Mouse (Mus musculus) CD4-positive, CD25-positive, alpha-beta regulatory T cell, adult 4 months (primary cell): ENCODE measurements around the gene L3mbtl1. TPM values are rescaled to one million over a fixed set of nuclear protein-coding genes. Genes with fewer than 3 reads are reported as not detected.

ENCODE experiments used
- ATAC-seq: one replicate; pipeline ENCODE4 v1.8.0; 2017
- polyA plus RNA-seq, 2 experiments: library from polyadenylated mRNA; unstranded; fragments of 100-300 nt; shearing (Covaris generic); gene quantifications; one replicate each; pipeline ENCODE4 v1.2.1; 2017

The L3mbtl1 gene
- polyA plus RNA-seq, 2 experiments from 2014 or later = 0.15 TPM; not detected in 1

- no peak for ATAC-seq
These were observed 3.7 kb downstream of the L3mbtl1 start for GRCm38 (mm10) chr2:162946964-162947363.

- no peak for ATAC-seq
These were observed 4.5 kb downstream of the L3mbtl1 start for GRCm38 (mm10) chr2:162947736-162948135.

DNA sequence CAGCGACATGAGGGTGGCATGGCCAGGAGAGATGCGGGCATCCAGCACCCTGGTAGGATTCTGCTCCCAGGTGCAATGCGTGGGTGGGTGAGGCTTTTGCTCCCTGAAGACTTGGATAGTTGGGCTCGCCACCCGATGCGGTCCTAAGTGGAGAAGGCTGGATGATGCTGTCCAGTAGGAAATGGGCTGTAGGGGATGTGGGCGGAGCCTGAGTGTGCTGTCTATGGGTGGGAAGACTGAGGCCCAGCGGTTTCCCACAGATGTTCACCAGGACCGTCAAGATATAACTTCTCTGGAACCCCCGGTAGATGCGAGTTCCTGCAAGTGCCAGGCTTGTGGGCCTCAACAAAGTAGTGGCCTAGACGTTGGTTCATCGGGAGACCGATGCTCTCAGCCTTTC is 4.9 kb downstream of the L3mbtl1 start:
- no peak for ATAC-seq

- ATAC-seq = no peak
These were observed 7.5 kb downstream of the L3mbtl1 start for GRCm38 (mm10) chr2:162950776-162951175.

DNA sequence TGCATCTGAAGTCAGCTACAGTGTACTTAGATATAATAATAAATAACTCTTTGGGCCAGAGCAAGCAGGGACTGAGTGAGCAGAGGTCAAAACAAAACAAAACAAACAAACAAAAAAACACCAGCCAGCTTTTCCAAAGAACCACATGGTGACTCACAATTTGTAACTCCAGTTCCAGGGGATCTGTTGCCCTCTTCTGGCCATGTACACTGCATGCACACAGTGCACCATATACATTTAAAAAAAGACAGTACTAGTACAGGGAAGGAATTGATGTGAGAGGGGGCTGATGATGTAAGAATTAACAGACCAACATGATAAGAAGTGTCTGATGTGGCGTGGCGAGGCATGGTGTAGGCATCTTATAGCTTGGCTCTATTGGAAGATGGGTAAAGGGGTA is 13.6 kb downstream of the L3mbtl1 start:
- no peak for ATAC-seq

DNA sequence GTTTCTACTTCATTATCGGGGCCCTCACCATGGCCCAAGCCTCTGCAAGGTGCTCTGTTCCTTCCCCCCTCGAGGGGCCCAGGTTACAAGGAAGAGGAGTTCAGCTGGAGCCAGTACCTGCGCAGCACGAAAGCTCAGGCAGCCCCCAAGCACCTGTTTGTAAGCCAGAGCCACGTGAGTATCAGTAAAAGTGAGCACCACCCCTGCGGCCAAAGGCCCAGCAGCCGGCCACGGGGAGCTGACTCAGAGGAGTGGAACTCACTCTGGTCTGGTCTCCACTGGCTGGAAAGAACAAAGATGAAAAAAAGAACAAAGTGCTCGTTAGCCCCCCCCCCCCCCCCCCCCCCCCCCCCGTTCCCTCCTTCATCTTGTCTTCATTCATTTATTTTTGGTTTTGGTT is 18.0 kb downstream of the L3mbtl1 start:
- no peak for ATAC-seq

DNA sequence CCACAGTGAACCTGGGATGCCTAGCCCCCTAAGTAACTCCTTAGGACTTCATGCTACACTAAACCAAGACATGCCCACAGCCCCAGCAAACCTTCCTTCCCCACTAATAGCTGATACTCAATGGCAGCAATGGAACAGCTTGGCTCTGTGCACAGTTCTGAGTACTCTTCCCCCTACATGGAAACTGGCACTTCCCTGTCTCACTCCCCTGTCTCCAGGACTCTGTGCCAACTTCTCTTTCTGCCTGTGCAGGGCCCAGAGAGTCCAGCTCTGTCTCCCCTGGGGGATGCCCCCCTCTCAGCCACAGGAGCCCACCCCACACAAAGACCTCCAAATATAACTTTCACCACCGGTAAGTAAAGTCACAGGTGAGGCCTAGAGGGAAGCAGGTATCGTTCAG is 23.5 kb downstream of the L3mbtl1 start:
- ATAC-seq = no peak

GRCm38 (mm10) chr2:162968357-162968756 is 25.1 kb downstream of the L3mbtl1 start:
- no peak for ATAC-seq

GRCm38 (mm10) chr2:162969101-162969500 is 25.8 kb downstream of the L3mbtl1 start:
- no peak for ATAC-seq

GRCm38 (mm10) chr2:162970896-162971295 is 27.6 kb downstream of the L3mbtl1 start:
- ATAC-seq = no peak

DNA sequence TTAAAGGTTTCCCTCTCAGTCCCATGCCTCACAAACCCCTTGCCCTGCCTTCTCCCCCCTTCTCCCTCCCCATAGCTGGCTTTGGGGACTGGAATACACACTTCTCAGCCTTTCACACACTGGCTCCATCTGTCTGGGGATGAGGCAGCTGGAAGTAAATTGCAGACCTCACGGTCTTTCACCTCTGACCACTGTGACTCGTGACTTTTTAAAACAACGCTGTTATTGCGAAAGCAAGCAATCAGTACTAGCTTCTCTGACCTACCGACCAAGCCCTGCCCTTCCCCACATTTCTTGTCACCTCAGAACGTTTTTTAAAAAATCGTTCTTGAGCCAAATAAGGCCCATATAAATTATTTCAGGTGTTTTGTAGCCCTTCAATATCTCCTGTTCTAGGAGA is 29.5 kb downstream of the L3mbtl1 start:
- ATAC-seq = no peak

GRCm38 (mm10) chr2:162973206-162973605 is 29.9 kb downstream of the L3mbtl1 start:
- ATAC-seq = no peak

DNA sequence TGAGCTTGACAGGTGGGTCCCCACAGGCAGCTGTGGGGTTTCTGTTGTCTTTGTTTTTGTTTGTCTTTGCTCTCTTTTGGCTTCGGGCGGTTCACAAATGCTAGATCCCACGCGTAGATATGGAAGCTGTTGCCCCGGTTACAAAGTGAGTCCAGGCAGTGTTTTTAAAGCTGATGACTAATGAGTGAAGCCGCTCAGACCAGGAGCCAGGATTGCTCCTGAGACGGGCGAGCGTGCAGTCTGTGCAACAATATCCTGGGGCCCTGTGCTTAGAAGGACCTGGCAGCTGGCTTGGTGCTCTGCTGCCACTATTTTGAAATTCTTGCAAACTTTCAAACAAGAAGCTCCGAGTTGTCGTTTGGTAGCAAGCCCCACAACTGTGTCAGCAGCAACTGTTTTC is 30.4 kb downstream of the L3mbtl1 start:
- ATAC-seq = no peak

GRCm38 (mm10) chr2:162975157-162975775 is 32.0 kb downstream of the L3mbtl1 start:
- ATAC-seq = no peak

DNA sequence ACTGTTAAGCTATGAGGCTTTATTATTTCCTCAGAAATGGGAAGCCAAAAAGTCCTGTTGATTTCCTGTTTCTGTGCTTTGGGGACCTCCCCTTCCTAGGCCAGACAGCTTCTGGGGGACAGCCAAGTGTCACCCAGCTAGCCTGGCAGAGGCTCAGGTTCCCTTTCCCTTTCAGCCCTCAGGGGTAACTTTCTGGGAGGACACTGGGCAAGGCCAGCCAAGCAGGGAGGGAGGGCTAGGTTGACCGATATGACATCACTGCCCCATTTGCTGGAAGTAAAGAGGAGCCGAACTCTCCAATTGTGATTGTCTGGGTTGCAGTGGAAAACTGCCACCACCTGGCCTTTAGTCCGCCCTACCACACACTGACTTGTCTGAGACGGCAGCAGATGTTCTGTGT is 32.7 kb downstream of the L3mbtl1 start:
- no peak for ATAC-seq

GRCm38 (mm10) chr2:162984381-162984780 is 41.1 kb downstream of the L3mbtl1 start:
- ATAC-seq = no peak

DNA sequence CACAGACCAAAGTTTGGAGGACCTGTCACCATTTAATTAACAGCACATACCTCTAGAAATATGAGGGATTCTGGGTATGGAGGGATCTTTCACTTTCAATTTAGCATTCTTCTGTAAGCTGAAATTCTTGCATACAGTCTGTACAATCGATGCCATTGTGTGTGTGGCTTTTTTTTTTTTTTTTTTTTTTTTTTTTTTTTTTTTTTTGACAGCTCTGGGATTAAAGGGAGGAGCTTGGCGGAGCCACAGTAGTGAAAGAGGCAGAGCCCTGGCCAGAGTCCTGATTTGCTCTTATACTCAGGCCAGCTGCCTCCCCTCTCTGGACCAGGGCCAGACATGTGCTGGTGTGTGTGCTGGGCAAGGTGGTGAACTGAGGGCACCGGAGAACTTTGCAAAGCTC is 42.7 kb downstream of the L3mbtl1 start:
- no peak for ATAC-seq

- no peak for ATAC-seq
These were observed 43.5 kb downstream of the L3mbtl1 start for GRCm38 (mm10) chr2:162986764-162987163.

DNA sequence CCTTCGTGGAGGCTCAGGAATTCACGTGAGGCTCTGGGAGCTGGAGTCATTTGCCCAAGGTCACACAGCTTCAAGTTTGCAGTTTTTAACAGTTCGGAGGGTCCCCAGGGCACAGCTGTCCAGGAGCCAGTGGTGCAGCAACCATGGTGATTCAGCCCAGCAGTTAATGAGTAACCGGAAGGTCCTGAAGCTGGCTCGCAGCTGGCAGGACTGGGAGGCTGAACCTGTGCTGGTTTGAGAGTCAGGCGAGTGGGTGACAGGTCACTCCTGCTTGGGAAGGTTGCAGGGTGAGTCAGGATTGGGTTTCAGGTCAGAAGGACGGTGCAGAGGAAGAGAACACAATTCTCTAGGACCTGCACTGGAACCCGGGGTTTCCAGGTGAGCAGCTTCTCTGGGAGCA is 43.9 kb downstream of the L3mbtl1 start, which contains the start of gene Sgk2:
TSS of gene Sgk2 (plus strand) at position 113 of the 400 bp plus-strand sequence.
- ATAC-seq = no peak

GRCm38 (mm10) chr2:162988235-162988634 is 45.0 kb downstream of the L3mbtl1 start:
- ATAC-seq = no peak

- ATAC-seq = no peak
These were observed 48.3 kb downstream of the L3mbtl1 start for GRCm38 (mm10) chr2:162991394-162992083.

GRCm38 (mm10) chr2:162992084-162992437 is 48.8 kb downstream of the L3mbtl1 start:
- ATAC-seq = no peak

DNA sequence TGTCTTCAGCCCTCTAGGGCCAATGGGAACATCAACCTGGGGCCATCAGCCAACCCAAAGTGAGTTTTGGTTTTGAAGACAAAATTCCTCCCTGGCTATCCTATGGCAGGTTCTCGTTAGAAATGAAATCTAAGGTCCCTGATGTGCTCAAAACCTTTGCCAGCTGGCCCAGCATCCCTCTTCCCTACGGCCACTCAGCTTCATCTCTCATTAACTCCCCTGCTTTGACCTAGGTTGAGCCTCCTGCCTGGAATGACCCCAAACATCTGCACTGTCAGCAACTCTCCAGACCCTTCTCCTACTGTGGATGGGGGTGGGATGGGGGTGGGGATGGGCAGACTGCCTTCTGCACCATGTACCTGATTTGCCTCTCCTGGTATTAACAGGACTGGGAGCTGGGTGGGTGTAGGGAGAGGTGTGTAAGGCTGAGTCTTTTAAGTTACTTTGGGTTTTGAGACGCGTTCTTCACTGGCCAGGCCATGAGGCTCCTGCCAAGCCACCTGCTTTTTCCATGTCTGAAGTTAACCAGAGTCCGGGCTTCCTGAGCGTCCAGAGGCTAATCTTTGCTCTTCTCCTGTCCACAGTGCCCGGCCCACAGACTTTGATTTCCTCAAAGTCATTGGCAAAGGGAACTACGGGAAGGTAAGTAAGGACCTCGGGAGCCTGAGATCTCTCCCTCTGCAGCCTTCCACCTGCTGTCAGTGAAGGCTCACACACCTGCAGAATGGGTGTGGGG is 50.8 kb downstream of the L3mbtl1 start:
- no peak for ATAC-seq
